Mouse (Mus musculus): ENCODE results near the gene Pias3. TPM values are rescaled to one million over a fixed set of nuclear protein-coding genes. Genes with fewer than 3 reads are reported as not detected.
A peak's percentile ranks its signal among the peaks of the same experiment; 100 is the strongest.
"Not testable (repeated sequence)": the region's sequence is repeated elsewhere in the genome, so short reads cannot be mapped to it uniquely, and the experiment has no call there.

Pias3 gene
- not detected in 2 replicates for polyA plus RNA-seq (2012; ENCODE audit: insufficient read depth, insufficient read length, low replicate concordance, missing spikeins)

DNA sequence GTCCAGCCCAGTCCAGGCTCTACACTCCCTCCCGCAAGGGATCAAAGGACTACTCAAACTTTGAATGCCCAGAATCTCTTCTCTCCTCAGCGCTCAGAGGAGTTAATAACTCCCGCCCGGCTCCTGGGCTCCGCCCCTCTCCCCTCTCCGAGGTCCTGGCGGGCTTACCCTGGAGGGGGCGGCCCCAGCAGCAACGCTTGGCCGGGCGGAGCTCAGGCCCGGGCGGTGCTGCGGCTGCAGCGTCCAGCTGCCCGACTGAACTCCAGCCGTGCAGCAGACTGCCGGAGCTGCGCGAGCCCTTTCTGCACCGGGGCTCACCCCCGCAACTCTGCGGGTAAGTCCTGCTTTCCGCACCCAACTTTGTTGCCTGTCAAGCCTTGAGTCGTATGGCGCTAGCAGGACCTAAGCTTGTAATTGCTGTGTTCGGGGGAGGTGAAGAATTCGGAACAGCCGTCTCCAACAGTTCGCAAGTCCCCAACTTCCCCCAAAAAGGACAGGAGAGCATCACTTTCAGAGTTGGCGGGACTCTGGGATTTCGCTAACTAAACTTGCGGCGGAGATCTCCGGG, at the start of gene Pias3:
Gene Pias3, plus strand, starts transcription at position 187 of the 568 bp plus-strand sequence.
- Histone ChIP-seq H3K4me1 (ENCODE audit: control insufficient read depth, insufficient read depth, low read length) (peaks cover 8% of the 10 kb centered on the region), H3K27ac (ENCODE audit: insufficient read depth, low read depth, low read length) (peak within 1 kb of the TSS; percentile 47; the same call in 1 of the 2 replicates), H3K4me3 (ENCODE audit: insufficient read depth, low read depth, low read length) (peak within 1 kb of the TSS; percentile 80)
- under 1% methylated on average over 35 of the region's 35 CpGs for WGBS
- no peak for TF ChIP-seq POLR2A (IDR thresholded peaks at IDR 0.05; ENCODE audit: insufficient read depth, low read depth, low read length)
- no peak for TF ChIP-seq CTCF (IDR thresholded peaks at IDR 0.05; ENCODE audit: insufficient read depth, low read depth, low read length)

- Histone ChIP-seq H3K4me3 (ENCODE audit: insufficient read depth, low read depth, low read length) (no peak overlapping the region), H3K27ac (ENCODE audit: insufficient read depth, low read depth, low read length) (no peak overlapping the region), H3K4me1 (ENCODE audit: control insufficient read depth, insufficient read depth, low read length) (peaks cover 10% of the 10 kb centered on the region)
- TF ChIP-seq CTCF (IDR thresholded peaks at IDR 0.05; ENCODE audit: insufficient read depth, low read depth, low read length) (no peak), POLR2A (IDR thresholded peaks at IDR 0.05; ENCODE audit: insufficient read depth, low read depth, low read length) (no peak)
- 87% methylated on average over 3 of the region's 3 CpGs for WGBS
Measured at GRCm38 (mm10) chr3:96647365-96647764, 48.8 kb upstream of the Pias3 start.

DNA sequence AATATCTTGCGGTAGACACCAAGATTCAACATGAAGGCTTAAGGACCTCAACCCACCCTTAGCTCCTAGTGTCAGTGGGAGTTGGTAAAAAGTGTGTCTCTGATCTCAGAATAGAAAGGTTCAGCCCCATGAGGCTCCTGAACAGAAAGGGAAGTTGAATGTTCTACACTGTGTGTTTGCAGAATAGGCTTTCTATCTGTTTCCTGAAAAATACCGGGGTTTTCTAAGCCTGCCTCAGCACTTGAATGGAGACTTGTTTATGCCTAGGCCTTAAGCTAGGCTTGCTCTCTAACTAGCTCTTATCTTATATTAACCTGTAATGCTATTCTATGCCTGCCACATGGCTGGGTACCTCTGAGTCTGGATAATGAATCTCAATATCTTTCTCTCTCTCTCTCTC, 35.3 kb upstream of the Pias3 start:
- Histone ChIP-seq H3K4me3 (ENCODE audit: insufficient read depth, low read depth, low read length) (no peak overlapping the region), H3K27ac (ENCODE audit: insufficient read depth, low read depth, low read length) (no peak overlapping the region), H3K4me1 (ENCODE audit: control insufficient read depth, insufficient read depth, low read length) (peaks cover 6% of the 10 kb centered on the region)
- 90% methylated on average over 2 of the region's 2 CpGs for WGBS
- TF ChIP-seq POLR2A (IDR thresholded peaks at IDR 0.05; ENCODE audit: insufficient read depth, low read depth, low read length) (no peak), CTCF (IDR thresholded peaks at IDR 0.05; ENCODE audit: insufficient read depth, low read depth, low read length) (no peak)

DNA sequence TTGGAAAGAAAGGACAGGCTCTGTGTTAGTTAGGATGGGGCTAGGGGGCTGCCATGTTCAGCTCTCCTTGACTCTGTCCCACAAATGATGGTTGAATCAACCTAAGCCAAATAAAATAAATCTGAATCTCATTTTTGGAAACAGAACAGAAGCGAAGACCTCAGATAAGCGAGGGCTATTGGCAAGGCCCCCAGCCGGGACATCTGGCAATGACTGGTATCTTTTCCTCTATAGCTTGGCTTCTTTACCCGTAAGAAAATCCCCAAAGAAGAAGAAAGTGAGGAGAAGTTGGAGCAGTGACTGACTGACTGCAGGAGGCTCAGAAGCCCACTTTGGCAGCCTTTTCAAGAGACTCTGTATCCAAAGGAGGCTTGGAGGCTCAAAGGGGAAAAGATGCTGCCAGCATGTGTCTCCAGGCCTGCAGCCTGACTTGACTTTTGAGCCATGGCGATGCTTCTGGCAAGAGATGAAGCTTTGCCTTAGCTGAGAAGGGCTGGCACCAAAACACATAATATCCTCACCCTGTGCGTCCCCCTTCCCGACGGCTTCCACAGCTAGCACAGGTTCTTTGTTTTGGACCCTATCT, 33.4 kb upstream of the Pias3 start:
- Histone ChIP-seq H3K27ac (ENCODE audit: insufficient read depth, low read depth, low read length) (peak overlapping the region; percentile 50; the same call in 1 of the 2 replicates), H3K4me1 (ENCODE audit: control insufficient read depth, insufficient read depth, low read length) (peaks cover 6% of the 10 kb centered on the region), H3K4me3 (ENCODE audit: insufficient read depth, low read depth, low read length) (no peak overlapping the region)
- TF ChIP-seq CTCF (IDR thresholded peaks at IDR 0.05; ENCODE audit: insufficient read depth, low read depth, low read length): no peak
- TF ChIP-seq POLR2A (IDR thresholded peaks at IDR 0.05; ENCODE audit: insufficient read depth, low read depth, low read length): no peak
- 35% methylated on average over 8 of the region's 8 CpGs for WGBS

GRCm38 (mm10) chr3:96663432-96664239, 32.5 kb upstream of the Pias3 start:
- TF ChIP-seq POLR2A (IDR thresholded peaks at IDR 0.05; ENCODE audit: insufficient read depth, low read depth, low read length) (no peak), CTCF (IDR thresholded peaks at IDR 0.05; ENCODE audit: insufficient read depth, low read depth, low read length) (peak; percentile 75)
- H3K4me3 ChIP-seq (ENCODE audit: insufficient read depth, low read depth, low read length): peak overlapping the region; percentile 38
- peaks cover 6% of the 10 kb centered on the region for H3K4me1 ChIP-seq (ENCODE audit: control insufficient read depth, insufficient read depth, low read length)
- H3K27ac ChIP-seq (ENCODE audit: insufficient read depth, low read depth, low read length): peak overlapping the region; percentile 78
- 3% methylated on average over 18 of the region's 18 CpGs for WGBS

DNA sequence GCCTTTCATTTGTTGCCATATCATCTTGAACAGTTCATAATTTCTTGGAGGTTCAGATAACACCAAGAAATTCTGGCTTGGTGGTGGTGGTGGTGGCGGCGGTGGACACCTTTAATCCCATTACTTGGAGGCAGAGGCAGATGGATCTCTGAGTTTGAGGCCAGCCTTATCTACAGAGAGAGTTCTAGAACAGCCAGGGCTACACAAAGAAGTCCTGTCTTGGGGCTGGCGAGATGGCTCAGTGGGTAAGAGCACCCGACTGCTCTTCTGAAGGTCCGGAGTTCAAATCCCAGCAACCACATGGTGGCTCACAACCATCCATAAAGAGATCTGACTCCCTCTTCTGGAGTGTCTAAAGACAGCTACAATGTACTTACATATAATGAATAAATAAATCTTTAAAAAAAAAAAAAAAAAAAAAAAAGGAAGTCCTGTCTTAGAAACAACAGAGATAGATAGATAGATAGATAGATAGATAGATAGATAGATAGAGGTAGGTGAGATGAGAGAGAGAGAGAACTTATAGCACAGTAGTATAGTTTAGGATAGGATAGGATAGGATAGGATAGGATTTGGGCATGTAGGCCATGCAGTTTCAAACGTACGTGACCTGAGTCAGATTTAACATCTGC, 30.3 kb upstream of the Pias3 start:
- WGBS: 91% methylated on average over 7 of the region's 7 CpGs
- H3K4me3 ChIP-seq (ENCODE audit: insufficient read depth, low read depth, low read length); H3K4me1 ChIP-seq (ENCODE audit: control insufficient read depth, insufficient read depth, low read length); H3K27ac ChIP-seq (ENCODE audit: insufficient read depth, low read depth, low read length): not testable (repeated sequence)

- H3K4me1 ChIP-seq (ENCODE audit: control insufficient read depth, insufficient read depth, low read length): peaks cover 6% of the 10 kb centered on the region
- TF ChIP-seq CTCF (IDR thresholded peaks at IDR 0.05; ENCODE audit: insufficient read depth, low read depth, low read length) (no peak), POLR2A (IDR thresholded peaks at IDR 0.05; ENCODE audit: insufficient read depth, low read depth, low read length) (no peak)
- WGBS: 94% methylated on average over 5 of the region's 5 CpGs
- H3K27ac ChIP-seq (ENCODE audit: insufficient read depth, low read depth, low read length): no peak overlapping the region
- no peak overlapping the region for H3K4me3 ChIP-seq (ENCODE audit: insufficient read depth, low read depth, low read length)
Measured at GRCm38 (mm10) chr3:96666916-96667315, 29.3 kb upstream of the Pias3 start.

GRCm38 (mm10) chr3:96667316-96667715, 28.9 kb upstream of the Pias3 start:
- Histone ChIP-seq H3K4me3 (ENCODE audit: insufficient read depth, low read depth, low read length) (no peak overlapping the region), H3K4me1 (ENCODE audit: control insufficient read depth, insufficient read depth, low read length) (peaks cover 6% of the 10 kb centered on the region), H3K27ac (ENCODE audit: insufficient read depth, low read depth, low read length) (no peak overlapping the region)
- 49% methylated on average over 1 of the region's 1 CpGs for WGBS
- no peak for TF ChIP-seq CTCF (IDR thresholded peaks at IDR 0.05; ENCODE audit: insufficient read depth, low read depth, low read length)
- no peak for TF ChIP-seq POLR2A (IDR thresholded peaks at IDR 0.05; ENCODE audit: insufficient read depth, low read depth, low read length)
